Mouse (Mus musculus) c-Kit-positive CD71-positive TER-119-negative erythroid progenitor cells, embryonic 14.5 days (primary cell): Measurements from ENCODE around the gene Zfp799.
"Not testable (repeated sequence)": the region's sequence is repeated elsewhere in the genome, so short reads cannot be mapped to it uniquely, and the experiment has no call there.

Experiments
- DNase-seq: peaks from one replicate; pipeline ENCODE4 v3.0.0-alpha.2; 2013; ENCODE audit warnings: low read depth

Gene Zfp799

DNA sequence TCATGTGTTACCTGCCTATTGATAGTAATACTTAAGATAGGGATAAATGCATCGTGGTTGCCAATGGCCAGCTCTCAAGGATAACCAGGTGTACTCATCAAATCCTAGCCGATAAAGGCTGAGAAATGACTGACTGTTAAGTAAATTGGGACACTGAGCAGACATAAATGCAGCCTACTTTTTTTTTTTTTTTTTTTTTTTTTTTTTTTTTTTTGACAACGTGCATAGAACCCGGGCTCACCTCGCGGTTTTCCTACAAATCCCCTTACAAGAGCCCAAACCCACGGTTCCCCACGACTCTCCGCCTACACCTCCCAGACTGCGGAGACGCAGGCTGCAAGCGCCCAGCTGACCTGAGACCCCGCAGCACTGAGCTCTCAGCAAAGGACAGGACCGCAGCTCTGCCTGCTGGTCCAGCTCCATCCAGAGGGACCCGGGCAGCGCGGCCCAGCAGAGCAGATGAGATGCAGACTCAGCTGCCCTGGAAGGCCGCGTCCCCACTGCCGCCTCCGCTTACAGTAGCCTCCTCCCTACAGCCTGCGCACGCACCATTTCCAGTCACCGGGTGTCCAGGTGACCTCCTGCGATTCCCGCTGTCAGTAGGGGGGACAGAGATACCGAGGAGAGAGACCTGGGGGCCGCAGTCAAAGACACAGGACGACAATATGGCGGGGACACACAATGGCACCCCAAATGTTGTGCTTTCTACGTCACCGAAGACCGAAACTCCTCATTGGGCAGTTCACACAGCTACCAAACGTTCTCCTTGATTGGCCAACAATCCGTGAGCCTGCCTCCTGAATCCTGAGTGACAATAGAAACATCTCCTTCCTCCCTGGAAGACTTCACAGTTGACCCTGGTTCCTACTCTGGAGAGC, at the start of gene Zfp799:
Zfp799 (minus strand) TSS at position 722 of the 878 bp plus-strand sequence.
- DNase-seq, result peak; percentile 76

DNA sequence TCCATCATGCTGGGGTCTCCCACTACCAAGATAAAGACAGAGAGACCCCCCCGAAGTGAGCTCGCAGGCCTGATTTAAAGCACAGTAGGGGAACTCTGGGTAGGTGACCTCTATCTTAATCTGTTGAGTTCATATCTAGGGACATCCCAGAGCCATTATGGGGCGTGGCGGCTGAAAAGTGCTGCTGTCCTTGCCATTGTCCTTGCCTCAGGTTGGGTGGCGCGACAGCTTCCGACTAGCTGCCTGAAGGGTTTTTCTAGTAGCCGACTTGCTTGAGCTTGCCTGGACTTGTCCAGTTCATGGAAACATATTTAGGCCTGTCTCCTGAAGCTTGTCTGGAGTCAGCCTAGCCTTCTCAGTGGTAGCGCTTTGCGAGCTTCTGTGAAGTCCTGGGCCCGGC, 48.7 kb upstream of the Zfp799 start:
- DNase-seq, result no peak

GRCm38 (mm10) chr17:32877471-32878171, 47.6 kb upstream of the Zfp799 start:
- no peak for DNase-seq

DNA sequence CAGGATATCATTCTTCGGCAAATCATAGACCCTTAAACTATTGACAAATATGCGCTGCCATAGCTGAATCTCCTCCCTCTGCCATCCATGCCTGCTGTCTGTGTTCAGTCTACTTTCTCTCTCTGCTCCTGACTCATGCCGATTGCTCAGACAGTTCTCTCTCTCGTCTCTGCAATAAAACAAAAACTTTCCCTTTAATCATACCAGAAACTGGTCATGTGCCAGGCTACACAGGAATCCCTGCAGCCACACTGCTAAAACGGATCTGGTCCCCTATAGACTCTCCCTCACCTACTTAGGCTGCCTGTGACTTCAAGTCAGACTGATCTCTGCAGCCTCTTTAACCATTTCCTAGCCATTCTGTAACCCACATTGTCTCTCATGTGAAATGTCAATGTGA, 42.6 kb upstream of the Zfp799 start:
- no peak for DNase-seq

DNA sequence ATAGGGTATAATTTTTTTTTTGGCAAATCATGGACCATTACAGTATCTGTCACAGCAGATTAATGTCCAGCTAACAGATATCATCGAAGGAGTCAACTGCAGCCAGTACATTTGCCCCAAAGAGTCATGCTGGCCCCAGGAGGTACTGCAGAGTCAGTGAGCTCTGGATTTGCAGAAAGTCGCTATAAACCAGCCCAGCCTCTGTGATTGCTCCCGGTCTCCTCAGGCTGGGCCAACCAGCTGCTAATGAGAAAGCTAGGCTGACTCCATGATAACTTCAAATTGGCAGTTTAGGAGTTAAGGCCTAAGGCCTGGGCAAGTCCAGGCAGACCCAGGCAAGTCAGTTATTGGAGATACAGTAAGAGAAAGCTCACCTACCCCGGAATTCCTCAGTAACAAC, 42.0 kb upstream of the Zfp799 start:
- no peak for DNase-seq

DNA sequence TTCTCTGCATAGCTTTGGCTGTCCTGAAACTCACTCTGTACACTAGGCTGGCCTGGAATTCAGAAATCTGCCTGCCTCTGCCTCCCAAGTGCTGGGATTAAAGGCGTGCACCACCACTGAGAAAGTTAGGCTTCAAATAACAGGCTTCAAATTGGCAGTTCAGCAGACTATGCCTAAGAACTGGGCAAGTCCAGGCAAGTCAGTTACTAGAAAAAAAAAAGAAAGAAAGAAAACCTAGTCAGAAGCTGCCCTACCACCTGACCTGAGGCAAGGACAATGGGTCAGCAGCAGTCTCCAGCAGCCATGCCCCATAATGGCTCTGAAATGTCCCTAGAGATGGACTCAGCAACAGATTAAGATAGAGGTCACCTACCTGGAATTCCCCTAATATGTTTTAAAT, 41.4 kb upstream of the Zfp799 start:
- DNase-seq, result no peak

DNA sequence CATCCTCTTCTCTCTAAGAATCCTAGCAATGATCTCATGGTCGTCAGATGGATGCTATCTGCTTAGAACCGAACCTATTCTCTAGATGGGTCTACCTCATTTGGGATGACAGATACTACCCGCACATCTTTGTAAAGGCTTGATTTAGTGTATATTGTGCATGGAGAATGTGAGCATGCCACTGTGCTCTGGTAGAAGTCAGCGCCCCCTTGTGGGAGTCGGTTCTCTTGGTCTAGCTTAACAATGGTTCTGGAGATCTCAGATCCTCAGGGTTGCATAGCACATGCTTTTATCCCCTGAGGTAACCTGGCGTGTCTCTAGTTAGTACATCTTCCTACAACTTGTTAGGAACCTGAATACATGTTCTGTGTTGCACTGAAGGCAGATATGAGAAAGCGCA, 37.2 kb upstream of the Zfp799 start:
- DNase-seq, result not testable (repeated sequence)

- DNase-seq, result not testable (repeated sequence)
Measured at GRCm38 (mm10) chr17:32856713-32857112, 26.7 kb upstream of the Zfp799 start.

- DNase-seq, result no peak
Measured at GRCm38 (mm10) chr17:32851581-32851980, 21.5 kb upstream of the Zfp799 start.

DNA sequence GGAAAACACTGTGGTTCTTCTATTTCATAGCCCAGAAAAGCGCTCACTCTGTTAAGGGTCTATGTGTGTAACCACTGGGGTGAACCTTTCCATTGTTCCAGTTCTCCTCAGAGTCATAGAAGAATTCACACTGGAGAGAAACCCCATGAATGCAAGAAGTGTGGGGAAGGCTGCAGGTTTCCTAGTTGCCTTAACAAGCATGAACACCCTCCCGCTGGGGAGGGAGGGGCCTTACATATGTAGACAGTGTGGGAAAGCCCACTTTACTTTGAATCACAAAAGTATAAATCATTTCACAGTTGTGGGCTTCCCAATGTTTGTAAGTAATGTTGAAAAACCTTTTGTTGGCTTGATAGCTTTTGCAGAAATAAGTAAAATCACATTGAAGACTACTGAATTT, 11.3 kb upstream of the Zfp799 start:
- DNase-seq, result no peak

- no peak for DNase-seq
Measured at GRCm38 (mm10) chr17:32839083-32839802, 9.2 kb upstream of the Zfp799 start.

DNA sequence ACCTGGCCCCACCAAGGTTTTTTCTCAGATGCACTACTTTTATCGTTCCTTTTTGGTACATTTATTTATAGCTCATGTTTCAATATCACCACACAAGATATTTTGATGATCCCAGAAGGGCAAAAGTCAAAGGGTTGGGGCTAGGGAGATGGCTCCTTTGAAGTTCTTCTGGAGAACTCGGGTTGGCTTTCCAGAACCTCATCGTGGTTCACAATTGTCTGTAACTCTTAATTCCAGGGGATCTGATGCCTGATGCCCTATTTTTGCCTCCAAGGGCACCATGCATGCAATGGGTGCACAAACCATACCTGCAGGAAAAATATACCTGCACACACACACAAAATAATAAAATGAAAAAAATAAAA, 339 bp upstream of the Zfp799 start:
- DNase-seq, result no peak

GRCm38 (mm10) chr17:32816074-32816784, 13.8 kb downstream of the Zfp799 start:
- DNase-seq, result no peak

GRCm38 (mm10) chr17:32814136-32814535, 15.9 kb downstream of the Zfp799 start:
- DNase-seq, result no peak

- no peak for DNase-seq
Measured at GRCm38 (mm10) chr17:32810648-32811047, 19.4 kb downstream of the Zfp799 start.

DNA sequence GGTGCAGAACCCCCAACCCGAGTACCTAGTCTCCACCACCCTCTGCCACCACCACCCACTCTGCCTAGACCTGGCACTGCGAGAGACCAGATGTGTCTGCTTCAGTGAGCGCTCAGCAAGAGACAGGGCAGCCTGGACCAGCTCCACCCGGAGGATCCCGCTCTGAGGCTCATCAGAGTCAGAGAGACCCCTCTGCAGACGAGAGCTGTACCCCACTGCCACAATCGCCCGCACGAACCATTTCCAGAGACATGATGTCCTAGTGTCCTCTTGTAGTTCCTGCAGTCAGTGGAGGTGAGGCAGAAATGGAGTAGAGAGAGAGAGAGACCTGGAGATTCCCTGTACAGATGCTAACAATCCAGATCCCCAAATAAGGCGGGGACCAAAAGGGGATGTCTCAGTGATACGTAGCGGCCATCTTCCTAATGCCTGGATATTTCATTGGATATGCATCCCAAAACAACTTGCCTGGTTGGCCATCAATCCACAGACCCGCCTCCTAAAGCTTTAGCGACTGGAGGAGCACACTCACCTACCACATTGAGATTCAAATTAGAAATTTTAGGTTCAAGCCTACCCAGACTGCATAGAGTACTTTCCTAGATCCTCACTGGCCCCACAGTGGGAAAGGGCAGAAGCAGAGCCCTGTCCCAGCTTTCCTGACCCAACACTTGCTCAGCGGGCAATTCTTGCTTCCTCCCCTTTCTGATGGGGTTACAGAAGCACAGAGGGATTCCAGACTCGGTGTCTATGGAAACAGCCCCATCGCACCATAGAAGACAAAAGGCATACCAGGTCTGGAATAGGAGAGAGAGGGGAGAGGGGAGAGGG, 20.3 kb downstream of the Zfp799 start, which contains the start of gene Zfp811:
Zfp811 (minus strand) TSS at position 388 of the 831 bp plus-strand sequence.
- no peak for DNase-seq

- DNase-seq, result no peak
Measured at GRCm38 (mm10) chr17:32808921-32809320, 21.1 kb downstream of the Zfp799 start.

GRCm38 (mm10) chr17:32789244-32789643, 40.8 kb downstream of the Zfp799 start:
- DNase-seq, result no peak

DNA sequence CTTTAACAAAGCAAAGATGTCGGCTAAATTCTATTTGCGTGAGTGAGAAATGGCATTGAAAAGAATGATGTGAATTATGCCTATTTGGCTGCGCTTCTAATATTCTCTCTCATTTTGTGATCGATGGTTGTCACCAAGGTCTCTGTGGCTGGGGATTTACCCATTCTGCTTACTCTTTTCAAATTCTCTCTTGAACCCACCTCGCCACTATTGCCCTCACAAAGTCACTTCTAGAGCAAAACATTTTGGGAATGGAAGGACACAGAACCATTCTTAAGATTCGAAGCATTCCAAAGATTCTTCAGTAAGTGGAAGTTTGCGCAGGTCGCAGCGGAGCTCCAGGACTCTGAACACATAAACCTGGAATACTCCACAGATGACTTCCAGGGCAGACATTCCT, 41.5 kb downstream of the Zfp799 start:
- DNase-seq, result no peak

- DNase-seq, result peak; percentile 89
Measured at GRCm38 (mm10) chr17:32788094-32788559, 41.9 kb downstream of the Zfp799 start, which contains the start of gene Zfp871. Gene Zfp871, minus strand, starts transcription at chr17:32788287.
